Mouse (Mus musculus) megakaryocyte, embryonic 14.5 days (primary cell): ENCODE results near the gene Srsf11. TPM values are rescaled to one million over a fixed set of nuclear protein-coding genes. Genes with fewer than 3 reads are reported as not detected.

Experiments used
- H3K27me3 ChIP-seq: replicated peaks from 2 replicates; pipeline ENCODE3; 2012; ENCODE audit warnings: inconsistent platforms
- H3K36me3 ChIP-seq: replicated peaks from 2 replicates; pipeline ENCODE3; 2012; ENCODE audit warnings: low read length, inconsistent platforms, mixed read lengths
- H3K4me1 ChIP-seq: 2 replicates; pipeline ENCODE4 v1.6.1; 2012; ENCODE audit warnings: inconsistent platforms
- H3K4me3 ChIP-seq: replicated peaks from 2 replicates; pipeline ENCODE3; 2012; ENCODE audit warnings: moderate library complexity, mild to moderate bottlenecking, inconsistent platforms
- H3K9me3 ChIP-seq: 2 replicates; pipeline ENCODE4 v1.6.1; 2012; ENCODE audit warnings: inconsistent platforms
- FLI1 ChIP-seq: IDR thresholded peaks from 2 replicates; pipeline ENCODE4 v1.6.1; 2012; ENCODE audit warnings: low read length, inconsistent platforms, mixed read lengths
- GATA1 ChIP-seq: IDR thresholded peaks from 3 replicates; pipeline ENCODE4 v1.6.1; 2012; ENCODE audit warnings: mixed read lengths, low read length, inconsistent platforms, borderline replicate concordance
- polyA plus RNA-seq: library from polyadenylated mRNA; stranded (reverse); fragments of >175 nt; gene quantifications from 2 replicates; pipeline ENCODE4 v1.2.3, GENCODE M21; 2012; ENCODE audit warnings: low replicate concordance; ENCODE audit not compliant: insufficient read depth

Gene Srsf11
- polyA plus RNA-seq = 63.2 and 75.3 TPM in 2 replicates

- Histone ChIP-seq H3K4me1 (peaks cover 43% of the 10 kb centered on the region), H3K36me3 (peaks cover 2% of the 10 kb centered on the region), H3K9me3 (no peaks in the 10 kb centered on the region), H3K27me3 (no peaks in the 10 kb centered on the region), H3K4me3 (peak within 1 kb of the TSS; percentile 100)
- TF ChIP-seq GATA1 (no peak), FLI1 (peak; percentile 79; the same call in 1 of the 2 replicates)
These were observed at the start of gene Srsf11, which contains the start of gene Lrrc40 for GRCm38 (mm10) chr3:158036329-158036988. Srsf11 (minus strand) TSS chr3:158036639. Lrrc40 (plus strand) TSS chr3:158036662.

- no peaks in the 10 kb centered on the region for H3K36me3 ChIP-seq
- TF ChIP-seq FLI1 (no peak), GATA1 (no peak)
- no peaks in the 10 kb centered on the region for H3K4me1 ChIP-seq
- no peak overlapping the region for H3K4me3 ChIP-seq
- peaks cover 12% of the 10 kb centered on the region for H3K27me3 ChIP-seq
- no peaks in the 10 kb centered on the region for H3K9me3 ChIP-seq
These were observed 41.4 kb upstream of the Srsf11 start for GRCm38 (mm10) chr3:158077828-158078227.

- Histone ChIP-seq H3K4me1 (no peaks in the 10 kb centered on the region), H3K9me3 (no peaks in the 10 kb centered on the region), H3K27me3 (peaks cover 12% of the 10 kb centered on the region), H3K4me3 (no peak overlapping the region), H3K36me3 (no peaks in the 10 kb centered on the region)
- no peak for TF ChIP-seq GATA1
- no peak for TF ChIP-seq FLI1
These were observed 40.9 kb upstream of the Srsf11 start for GRCm38 (mm10) chr3:158077380-158077772.

GRCm38 (mm10) chr3:158076685-158077379, 40.4 kb upstream of the Srsf11 start:
- H3K27me3 ChIP-seq = peaks cover 10% of the 10 kb centered on the region
- no peak for TF ChIP-seq FLI1
- no peak for TF ChIP-seq GATA1
- H3K4me1 ChIP-seq = no peaks in the 10 kb centered on the region
- H3K9me3 ChIP-seq = no peaks in the 10 kb centered on the region
- no peaks in the 10 kb centered on the region for H3K36me3 ChIP-seq
- no peak overlapping the region for H3K4me3 ChIP-seq

- no peaks in the 10 kb centered on the region for H3K4me1 ChIP-seq
- H3K4me3 ChIP-seq = no peak overlapping the region
- TF ChIP-seq GATA1 = no peak
- no peaks in the 10 kb centered on the region for H3K9me3 ChIP-seq
- no peaks in the 10 kb centered on the region for H3K36me3 ChIP-seq
- peaks cover 5% of the 10 kb centered on the region for H3K27me3 ChIP-seq
These were observed 38.6 kb upstream of the Srsf11 start for GRCm38 (mm10) chr3:158075004-158075403.

- Histone ChIP-seq H3K4me3 (no peak overlapping the region), H3K36me3 (peaks cover 33% of the 10 kb centered on the region), H3K9me3 (no peaks in the 10 kb centered on the region), H3K27me3 (no peaks in the 10 kb centered on the region), H3K4me1 (no peaks in the 10 kb centered on the region)
- no peak for TF ChIP-seq FLI1
- no peak for TF ChIP-seq GATA1
These were observed 32.3 kb upstream of the Srsf11 start for GRCm38 (mm10) chr3:158068613-158069263.

- Histone ChIP-seq H3K4me3 (no peak overlapping the region), H3K9me3 (no peaks in the 10 kb centered on the region), H3K4me1 (no peaks in the 10 kb centered on the region), H3K36me3 (peaks cover 39% of the 10 kb centered on the region), H3K27me3 (no peaks in the 10 kb centered on the region)
- TF ChIP-seq GATA1 = no peak
- no peak for TF ChIP-seq FLI1
These were observed 31.5 kb upstream of the Srsf11 start for GRCm38 (mm10) chr3:158067916-158068315.

- Histone ChIP-seq H3K4me1 (peaks cover 8% of the 10 kb centered on the region), H3K9me3 (no peaks in the 10 kb centered on the region), H3K4me3 (no peak overlapping the region), H3K36me3 (peaks cover 52% of the 10 kb centered on the region), H3K27me3 (no peaks in the 10 kb centered on the region)
- no peak for TF ChIP-seq FLI1
- TF ChIP-seq GATA1 = no peak
These were observed 28.8 kb upstream of the Srsf11 start for GRCm38 (mm10) chr3:158065256-158065655.

GRCm38 (mm10) chr3:158061811-158062523, 25.5 kb upstream of the Srsf11 start:
- TF ChIP-seq FLI1 (no peak), GATA1 (no peak)
- H3K4me3 ChIP-seq = peak overlapping the region; percentile 68
- H3K36me3 ChIP-seq = peaks cover 71% of the 10 kb centered on the region

More at GRCm38 (mm10) chr3:158061811-158062523, 25.5 kb upstream of the Srsf11 start:
- Histone ChIP-seq H3K4me1 (peaks cover 8% of the 10 kb centered on the region), H3K9me3 (no peaks in the 10 kb centered on the region), H3K27me3 (no peaks in the 10 kb centered on the region)
